Mouse (Mus musculus) kidney, embryonic 16.5 days (tissue): ENCODE measurements around the gene Stk24. TPM values are rescaled to one million over a fixed set of nuclear protein-coding genes. Genes with fewer than 3 reads are reported as not detected.
A peak's percentile ranks its signal among the peaks of the same experiment; 100 is the strongest.
"Not testable (repeated sequence)": the region's sequence is repeated elsewhere in the genome, so short reads cannot be mapped to it uniquely, and the experiment has no call there.

ENCODE experiments used
- ATAC-seq: fragments of 200-750 bp; cut with Nextera tagmentation; 2 replicates; pipeline ENCODE4 v1.8.0; 2017; ENCODE audit warnings: moderate TSS enrichment; ENCODE audit not compliant: low FRiP score, low TSS enrichment
- H3K27ac ChIP-seq: fragments of 300-500 bp; sonication (generic); 2 replicates; pipeline ENCODE4 v1.5.1; 2014; ENCODE audit warnings: low read length
- H3K27me3 ChIP-seq: fragments of 300-500 bp; sonication (generic); 2 replicates; pipeline ENCODE4 v1.6.1; 2014; ENCODE audit warnings: low read length, control low read depth, mixed read lengths; ENCODE audit not compliant: insufficient read depth
- H3K36me3 ChIP-seq: fragments of 300-500 bp; sonication (generic); 2 replicates; pipeline ENCODE4 v1.6.1; 2014; ENCODE audit warnings: low read length, control low read depth, mixed read lengths; ENCODE audit not compliant: insufficient read depth
- H3K4me1 ChIP-seq: fragments of 300-500 bp; sonication (generic); 2 replicates; pipeline ENCODE4 v1.6.1; 2014; ENCODE audit warnings: low read length, control low read depth, mixed read lengths; ENCODE audit not compliant: insufficient read depth
- H3K4me2 ChIP-seq: fragments of 300-500 bp; sonication (generic); replicated peaks from 2 replicates; pipeline ENCODE4 v1.6.1; 2014; ENCODE audit warnings: low read depth, low read length
- H3K4me3 ChIP-seq: fragments of 300-500 bp; sonication (generic); 2 replicates; pipeline ENCODE4 v1.5.1; 2014; ENCODE audit warnings: mild to moderate bottlenecking, low read length
- H3K9ac ChIP-seq: fragments of 300-500 bp; sonication (generic); replicated peaks from 2 replicates; pipeline ENCODE4 v1.6.1; 2014; ENCODE audit warnings: low read length
- H3K9me3 ChIP-seq: fragments of 300-500 bp; sonication (generic); 2 replicates; pipeline ENCODE4 v1.6.1; 2016; ENCODE audit warnings: low read length, control low read depth
- WGBS: fragments of 180-500 bp; shearing (Covaris S2); extraction: QIAGEN DNeasy Blood & Tissue Kit; methylation state at CpG from one replicate; pipeline ENCODE4 v1.1.7; 2014; 5-methylcytosine and 5-hydroxymethylcytosine counted together
- polyA plus RNA-seq: library from polyadenylated mRNA; unstranded; fragments of >200 nt; fragmentation: Nextera tagmentation; extraction: Ambion mirVana; gene quantifications from 2 replicates; pipeline ENCODE4 v1.2.1, GENCODE M21; 2015

Stk24 gene
- polyA plus RNA-seq, 1 experiment from 2014 or later, result 34.8 TPM

DNA sequence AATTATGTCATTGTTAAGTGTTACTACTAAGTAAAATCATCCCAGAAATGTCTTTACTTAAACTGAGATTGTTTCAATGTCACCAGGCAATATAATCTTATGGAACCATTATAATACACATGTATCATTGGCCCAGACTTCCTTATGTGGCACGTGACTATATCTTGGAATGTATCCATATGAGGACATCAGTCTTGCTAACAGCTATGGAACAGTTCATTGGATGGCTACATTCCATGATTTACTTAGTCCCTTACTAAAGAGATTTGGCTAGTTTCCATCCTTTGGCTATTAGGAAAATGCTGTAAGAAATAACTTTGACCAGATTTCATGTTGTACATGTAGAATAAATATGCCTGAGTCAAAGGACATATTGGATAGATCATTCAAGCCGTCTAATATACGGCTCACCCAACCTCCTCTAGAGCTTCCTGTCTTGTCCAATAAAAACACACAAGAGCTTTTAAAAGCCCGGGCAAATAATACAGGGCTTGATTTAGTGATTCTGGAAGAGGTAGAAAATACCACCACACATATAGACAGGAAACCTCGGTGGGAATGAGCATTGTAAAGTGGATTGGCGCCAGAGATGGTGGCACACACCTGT is 34.9 kb upstream of the Stk24 start:
- WGBS, result 60% methylated on average over 6 of the region's 6 CpGs
- no peak overlapping the region for H3K4me3 ChIP-seq
- peak; percentile 49; the same call in 1 of the 2 replicates for ATAC-seq
- no peak overlapping the region for H3K9ac ChIP-seq
- no peaks in the 10 kb centered on the region for H3K36me3 ChIP-seq
- H3K4me2 ChIP-seq, result no peak overlapping the region
- no peaks in the 10 kb centered on the region for H3K27me3 ChIP-seq
- no peak overlapping the region for H3K27ac ChIP-seq
- H3K4me1 ChIP-seq, result peaks cover 3% of the 10 kb centered on the region; the same call in 1 of the 2 replicates
- no peaks in the 10 kb centered on the region for H3K9me3 ChIP-seq

DNA sequence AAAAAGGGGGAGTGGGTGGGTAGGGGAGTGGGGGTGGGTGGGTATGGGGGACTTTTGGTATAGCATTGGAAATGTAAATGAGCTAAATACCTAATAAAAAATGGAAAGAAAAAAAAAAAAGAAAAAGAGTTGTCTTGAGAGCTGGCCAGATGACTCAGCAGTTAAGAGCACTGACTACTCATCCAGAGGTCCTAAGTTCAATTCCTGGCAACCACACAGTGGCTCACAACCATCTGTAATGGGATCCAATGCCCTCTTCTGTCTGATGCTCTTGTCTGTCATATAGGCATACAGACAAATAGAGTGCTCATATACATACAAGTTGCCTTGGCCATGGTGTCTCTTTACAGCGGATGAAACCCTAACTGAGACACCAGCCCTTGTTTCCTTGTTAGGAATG is 33.9 kb upstream of the Stk24 start:
- H3K36me3 ChIP-seq, ATAC-seq, H3K9ac ChIP-seq, H3K9me3 ChIP-seq, H3K4me3 ChIP-seq, H3K27ac ChIP-seq, H3K4me2 ChIP-seq, H3K4me1 ChIP-seq, H3K27me3 ChIP-seq: not testable (repeated sequence)
- WGBS, result 96% methylated on average over 1 of the region's 1 CpGs

DNA sequence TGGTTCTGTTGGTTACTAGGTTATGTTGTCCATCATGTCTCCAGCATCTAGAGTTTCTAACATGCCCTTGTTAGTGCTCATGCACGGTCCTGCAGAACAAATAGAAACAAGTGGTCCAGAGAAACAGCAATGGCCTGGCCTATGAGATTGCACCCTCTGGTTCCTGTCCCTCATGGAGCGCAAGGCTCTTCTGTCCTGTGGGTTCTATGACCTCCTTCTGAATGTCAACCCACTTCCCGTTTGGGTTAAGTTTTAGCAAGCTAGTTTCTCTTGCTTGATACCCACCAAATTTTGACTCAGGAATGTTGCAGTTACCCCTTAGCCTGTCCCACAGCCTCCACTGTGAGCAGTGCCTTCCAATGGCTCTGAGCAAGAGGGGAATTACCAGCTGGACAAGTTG is 29.1 kb upstream of the Stk24 start:
- Histone ChIP-seq H3K36me3 (no peaks in the 10 kb centered on the region), H3K4me2 (no peak overlapping the region), H3K9me3 (no peaks in the 10 kb centered on the region), H3K4me1 (0 out of 2 replicates have a peak, but pooled peaks cover 5% of the 10 kb centered on the region), H3K27me3 (no peaks in the 10 kb centered on the region), H3K4me3 (no peak overlapping the region), H3K27ac (no peak overlapping the region), H3K9ac (no peak overlapping the region)
- 81% methylated on average over 3 of the region's 3 CpGs for WGBS
- no peak for ATAC-seq

DNA sequence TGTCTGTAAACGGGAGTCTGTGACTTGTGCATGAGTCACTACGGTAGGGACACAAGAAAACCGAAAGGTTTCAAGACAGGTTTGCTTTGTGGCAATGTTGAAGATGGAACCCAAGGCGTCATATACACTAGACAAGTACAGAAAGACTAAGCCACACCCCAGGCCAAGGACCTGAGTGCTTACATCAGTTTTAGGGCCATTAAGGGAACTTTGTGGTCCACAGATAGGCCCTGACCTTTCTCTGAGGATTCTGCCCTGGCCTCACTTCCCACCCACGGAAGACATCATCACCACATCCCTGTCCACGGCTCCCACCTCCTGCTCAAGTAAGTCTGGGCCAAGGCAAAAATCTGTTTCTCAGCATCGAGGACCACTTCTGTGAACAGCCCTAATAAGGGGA is 27.1 kb upstream of the Stk24 start:
- ATAC-seq, result no peak

DNA sequence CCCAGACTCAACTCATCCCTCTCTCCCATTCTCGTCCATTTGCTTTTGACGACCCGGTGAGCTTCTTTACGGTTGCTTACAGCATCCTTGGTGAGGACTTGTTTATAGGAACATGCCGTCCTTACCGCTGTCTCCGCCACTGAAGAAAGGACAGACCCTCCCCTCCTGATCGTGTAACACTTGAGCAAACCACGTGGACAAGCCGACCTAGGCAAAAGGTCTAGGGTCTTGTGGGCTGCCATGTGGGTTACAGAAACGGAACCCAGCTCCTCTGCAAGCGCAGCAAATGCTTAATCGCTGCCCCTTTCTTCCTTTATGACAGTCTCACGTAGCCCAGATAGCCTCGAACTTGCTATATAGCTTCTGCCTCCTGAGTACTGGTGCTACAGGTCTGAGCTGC is 25.7 kb upstream of the Stk24 start:
- no peak overlapping the region for H3K27ac ChIP-seq
- H3K9me3 ChIP-seq, result no peaks in the 10 kb centered on the region
- no peak overlapping the region for H3K9ac ChIP-seq
- H3K4me1 ChIP-seq, result 0 out of 2 replicates have a peak, but pooled peaks cover 5% of the 10 kb centered on the region
- peak overlapping the region; percentile 47 for H3K4me2 ChIP-seq
- 46% methylated on average over 15 of the region's 15 CpGs for WGBS
- no peak for ATAC-seq
- H3K27me3 ChIP-seq, result no peaks in the 10 kb centered on the region
- peak overlapping the region; percentile 17 for H3K4me3 ChIP-seq
- H3K36me3 ChIP-seq, result no peaks in the 10 kb centered on the region

More for the DNA sequence above, 27.1 kb upstream of the Stk24 start:
- Histone ChIP-seq H3K27me3 (no peaks in the 10 kb centered on the region), H3K9me3 (no peaks in the 10 kb centered on the region), H3K27ac (no peak overlapping the region), H3K4me2 (no peak overlapping the region), H3K4me1 (0 out of 2 replicates have a peak, but pooled peaks cover 5% of the 10 kb centered on the region), H3K9ac (no peak overlapping the region), H3K36me3 (no peaks in the 10 kb centered on the region), H3K4me3 (no peak overlapping the region)
- WGBS, result 92% methylated on average over 7 of the region's 7 CpGs

DNA sequence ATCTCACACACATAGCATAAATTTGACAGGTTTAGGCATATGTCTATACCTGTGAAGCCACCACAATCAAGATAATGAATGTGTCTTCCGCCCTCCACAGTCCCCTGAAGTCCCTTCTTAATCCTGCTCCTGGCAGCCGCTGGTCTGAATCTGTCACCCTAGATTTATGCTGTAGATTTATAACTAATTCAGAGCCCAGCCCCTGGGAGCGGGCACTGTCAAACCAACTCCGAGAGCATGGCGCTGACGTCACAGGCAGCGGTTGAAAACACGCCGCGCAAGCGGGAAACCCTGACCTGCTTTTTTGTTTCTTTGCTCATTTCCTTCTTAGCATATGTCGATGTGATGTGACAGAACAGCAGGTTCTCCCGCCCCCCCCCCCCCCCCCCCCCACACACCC is 25.3 kb upstream of the Stk24 start:
- H3K4me1 ChIP-seq, result 0 out of 2 replicates have a peak, but pooled peaks cover 5% of the 10 kb centered on the region
- ATAC-seq, result no peak
- 51% methylated on average over 13 of the region's 13 CpGs for WGBS
- H3K4me3 ChIP-seq, result peak overlapping the region; percentile 17
- no peak overlapping the region for H3K27ac ChIP-seq
- H3K9me3 ChIP-seq, result no peaks in the 10 kb centered on the region
- H3K36me3 ChIP-seq, result no peaks in the 10 kb centered on the region
- H3K4me2 ChIP-seq, result peak overlapping the region; percentile 47
- no peak overlapping the region for H3K9ac ChIP-seq
- no peaks in the 10 kb centered on the region for H3K27me3 ChIP-seq

DNA sequence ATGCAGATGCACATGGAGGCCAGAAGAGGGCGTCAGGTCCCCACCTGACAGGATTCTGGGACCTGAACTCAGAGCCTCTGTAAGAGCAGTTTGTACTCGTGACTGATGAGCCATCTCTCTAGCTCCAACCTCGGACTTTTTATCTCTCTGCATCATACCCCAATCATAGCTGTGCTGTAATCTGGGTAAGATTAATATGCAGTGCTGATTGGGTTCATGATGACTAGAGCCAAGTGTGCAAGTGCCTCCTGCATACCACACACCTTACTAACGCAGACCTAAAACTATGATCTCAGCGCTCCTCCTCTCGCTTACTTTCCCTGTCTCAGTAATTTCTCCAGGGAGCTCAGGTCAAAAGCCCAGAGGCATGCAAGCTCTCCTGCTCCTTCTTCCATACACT is 19.9 kb upstream of the Stk24 start:
- Histone ChIP-seq H3K4me2 (no peak overlapping the region), H3K4me3 (no peak overlapping the region), H3K36me3 (no peaks in the 10 kb centered on the region), H3K9me3 (no peaks in the 10 kb centered on the region), H3K9ac (no peak overlapping the region), H3K4me1 (no peaks in the 10 kb centered on the region), H3K27me3 (no peaks in the 10 kb centered on the region), H3K27ac (no peak overlapping the region)
- no peak for ATAC-seq
- 86% methylated on average over 6 of the region's 6 CpGs for WGBS

DNA sequence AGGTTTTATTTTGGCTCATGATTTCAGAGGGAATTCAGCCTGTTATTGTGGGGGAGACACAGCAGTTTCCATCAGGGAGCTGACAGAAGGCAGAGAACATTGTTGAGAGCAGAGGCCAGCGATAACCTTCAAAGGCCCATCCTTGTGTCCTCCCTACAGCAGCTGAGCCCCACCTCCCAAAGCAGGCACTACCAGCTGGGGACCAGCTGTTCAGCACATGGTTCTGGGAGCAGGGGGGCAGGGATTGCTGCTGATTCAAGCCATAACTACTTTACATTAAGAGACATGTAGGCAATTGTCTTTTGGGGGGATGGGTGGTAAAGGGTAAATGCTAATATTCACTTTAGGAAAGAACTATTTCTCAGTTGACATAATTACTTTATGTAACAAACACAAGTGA is 17.7 kb upstream of the Stk24 start:
- H3K4me3 ChIP-seq, result no peak overlapping the region
- ATAC-seq, result no peak
- H3K27me3 ChIP-seq, result no peaks in the 10 kb centered on the region
- no peaks in the 10 kb centered on the region for H3K9me3 ChIP-seq
- WGBS, result 62% methylated on average over 1 of the region's 1 CpGs
- no peak overlapping the region for H3K4me2 ChIP-seq
- H3K27ac ChIP-seq, result no peak overlapping the region
- H3K36me3 ChIP-seq, result no peaks in the 10 kb centered on the region
- no peaks in the 10 kb centered on the region for H3K4me1 ChIP-seq
- no peak overlapping the region for H3K9ac ChIP-seq

DNA sequence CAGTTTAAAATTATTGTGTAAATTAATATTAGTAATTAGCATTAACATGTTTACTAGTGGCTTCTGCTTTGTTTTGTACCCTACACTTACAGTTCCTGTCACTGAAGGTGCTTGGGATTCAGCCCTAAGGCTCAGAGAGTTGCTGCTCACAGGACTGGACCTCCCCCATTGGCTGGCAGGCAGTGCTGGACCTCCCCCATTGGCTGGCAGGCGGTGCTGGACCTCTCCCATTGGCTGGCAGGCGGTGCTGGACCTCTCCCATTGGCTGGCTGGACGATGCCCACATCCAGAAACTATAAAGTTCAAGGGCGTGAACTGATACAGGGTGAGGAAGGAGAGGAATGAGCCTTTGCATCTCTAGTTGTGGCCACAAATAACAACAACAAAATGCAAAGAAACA is 15.3 kb upstream of the Stk24 start:
- Histone ChIP-seq H3K4me2 (no peak overlapping the region), H3K27me3 (no peaks in the 10 kb centered on the region), H3K9ac (no peak overlapping the region), H3K4me3 (no peak overlapping the region), H3K9me3 (no peaks in the 10 kb centered on the region), H3K4me1 (no peaks in the 10 kb centered on the region), H3K36me3 (no peaks in the 10 kb centered on the region), H3K27ac (no peak overlapping the region)
- 0 out of 2 replicates have a peak, but pooled peaks have one; percentile 35 for ATAC-seq
- WGBS, result 91% methylated on average over 4 of the region's 4 CpGs

DNA sequence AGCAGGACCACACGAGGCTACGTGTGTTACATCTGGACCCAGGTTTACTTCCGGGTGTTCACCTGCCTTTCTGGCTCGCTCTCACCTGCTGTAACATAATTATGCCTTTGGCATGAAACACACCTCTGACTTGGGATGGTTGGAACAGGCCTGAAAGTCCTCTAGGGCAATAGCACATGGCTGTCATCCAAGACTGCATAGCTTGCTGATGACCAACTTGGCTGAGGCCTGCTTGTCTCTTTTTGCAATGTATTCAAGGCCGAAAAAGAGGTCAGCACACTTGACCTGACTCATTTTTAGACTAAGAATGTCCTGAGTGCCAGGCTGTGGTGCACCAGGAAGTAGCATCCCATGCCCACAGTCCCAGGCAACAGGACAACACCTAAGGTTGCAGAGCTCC is 12.1 kb upstream of the Stk24 start:
- H3K27me3 ChIP-seq, result no peaks in the 10 kb centered on the region
- no peaks in the 10 kb centered on the region for H3K9me3 ChIP-seq
- H3K4me2 ChIP-seq, result no peak overlapping the region
- no peak overlapping the region for H3K27ac ChIP-seq
- no peaks in the 10 kb centered on the region for H3K36me3 ChIP-seq
- ATAC-seq, result no peak
- H3K4me1 ChIP-seq, result no peaks in the 10 kb centered on the region
- WGBS, result 80% methylated on average over 5 of the region's 5 CpGs
- no peak overlapping the region for H3K9ac ChIP-seq
- H3K4me3 ChIP-seq, result no peak overlapping the region
